ENCODE assay signal across 9 mouse cellular contexts in the genomic region with DNA sequence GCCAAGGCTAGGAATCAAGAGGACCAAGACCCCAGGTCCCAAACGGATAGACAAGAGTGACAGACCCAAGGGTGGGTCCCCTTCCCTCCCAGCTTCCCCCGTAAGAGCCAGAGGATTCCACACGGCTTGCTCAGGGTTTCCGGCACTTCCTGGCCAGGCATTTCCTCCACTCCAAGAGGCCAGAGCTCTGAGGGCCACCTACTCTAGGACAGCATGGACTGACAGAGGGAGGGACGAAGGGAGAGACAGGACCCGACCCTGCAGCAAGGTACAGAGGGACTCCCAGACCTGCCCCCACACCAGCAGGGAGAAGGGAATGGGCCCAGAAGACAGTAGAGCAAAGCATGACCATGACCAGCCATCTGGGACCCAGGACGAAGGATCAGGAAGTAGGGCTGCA. TPM values are rescaled to one million over a fixed set of nuclear protein-coding genes. Genes with fewer than 3 reads are reported as not detected.
DNase-seq lines count a peak whose midpoint lies in the region; ATAC-seq lines count a peak whose summit lies in the region.
"Had no signal": no experiment of that assay in that cellular context is flagged by ENCODE, and none has a peak within 500 bp of the region (broad histone marks: within the 10 kb centered on the region; RNA-seq: fewer than 3 reads in every experiment).

No protein-coding gene starts in this region.

- peaks cover 95% of the 10 kb centered on the region for H3K4me1 ChIP-seq in midbrain, embryonic 10.5 days
- peaks cover 77% of the 10 kb centered on the region for H3K4me1 ChIP-seq in midbrain, embryonic 11.5 days (ENCODE audit: control insufficient read depth, insufficient read depth, low read length)
- H3K4me1 ChIP-seq in hindbrain, embryonic 13.5 days (replicated peaks), result peaks cover 97% of the 10 kb centered on the region

- H3K4me3 ChIP-seq in midbrain, embryonic 10.5 days, result peak overlapping the region; percentile 16; the same call in 1 of the 2 replicates
- no peak overlapping the region for H3K4me3 ChIP-seq in midbrain, embryonic 11.5 days (ENCODE audit: low read depth, low read length)
- no peak overlapping the region for H3K4me3 ChIP-seq in hindbrain, embryonic 13.5 days

- peak; percentile 98 for DNase-seq in heart, adult 11 months
- no peak for DNase-seq in heart, postnatal 4 days
- DNase-seq in midbrain, embryonic 10.5 days (ENCODE audit: low spot score), result no peak
- DNase-seq in midbrain, embryonic 11.5 days (ENCODE audit: low spot score, missing footprints), result no peak
- DNase-seq in retina, embryonic 14.5 days (ENCODE audit: low spot score), result peak; percentile 11
- DNase-seq in thymus, postnatal 36 days, result no peak
- no peak for DNase-seq in layer of hippocampus, adult 9-11 months
- DNase-seq: adrenal gland, adult 2 months had no signal

- H3K27me3 ChIP-seq in midbrain, embryonic 10.5 days (ENCODE audit: low read depth, poor library complexity, severe bottlenecking), result no peaks in the 10 kb centered on the region
- H3K27me3 ChIP-seq in midbrain, embryonic 11.5 days (ENCODE audit: control insufficient read depth, insufficient read depth, low read length), result no peaks in the 10 kb centered on the region
- H3K27me3 ChIP-seq in hindbrain, embryonic 13.5 days, result no peaks in the 10 kb centered on the region

- no peak for ATAC-seq in midbrain, embryonic 11.5 days (ENCODE audit: low FRiP score)
- ATAC-seq in hindbrain, embryonic 13.5 days (ENCODE audit: low FRiP score), result no peak

- no peak overlapping the region for H3K4me2 ChIP-seq in midbrain, embryonic 11.5 days
- H3K4me2 ChIP-seq in hindbrain, embryonic 13.5 days, result no peak overlapping the region

- H3K9me3 ChIP-seq in midbrain, embryonic 10.5 days (replicated peaks), result no peaks in the 10 kb centered on the region
- no peaks in the 10 kb centered on the region for H3K9me3 ChIP-seq in midbrain, embryonic 11.5 days (ENCODE audit: control insufficient read depth, low read length)
- no peaks in the 10 kb centered on the region for H3K9me3 ChIP-seq in hindbrain, embryonic 13.5 days

- 79% methylated on average over 7 of the region's 7 CpGs for WGBS in midbrain, embryonic 10.5 days
- 86% methylated on average over 7 of the region's 7 CpGs for WGBS in midbrain, embryonic 11.5 days
- WGBS in hindbrain, embryonic 13.5 days, result 80% methylated on average over 7 of the region's 7 CpGs

- H3K9ac ChIP-seq in midbrain, embryonic 11.5 days (ENCODE audit: low read length), result no peak overlapping the region
- no peak overlapping the region for H3K9ac ChIP-seq in hindbrain, embryonic 13.5 days

- peaks cover 38% of the 10 kb centered on the region for H3K36me3 ChIP-seq in midbrain, embryonic 10.5 days
- 0 out of 2 replicates have a peak, but pooled peaks cover 3% of the 10 kb centered on the region for H3K36me3 ChIP-seq in midbrain, embryonic 11.5 days (ENCODE audit: control insufficient read depth, insufficient read depth, low read length)
- no peaks in the 10 kb centered on the region for H3K36me3 ChIP-seq in hindbrain, embryonic 13.5 days

- H3K27ac ChIP-seq in midbrain, embryonic 10.5 days (replicated peaks), result peak overlapping the region; percentile 92
- no peak overlapping the region for H3K27ac ChIP-seq in midbrain, embryonic 11.5 days (ENCODE audit: low read depth, low read length)
- peak overlapping the region; percentile 94 for H3K27ac ChIP-seq in hindbrain, embryonic 13.5 days

RNA-seq across cellular contexts. Expression of a gene that starts 7.6 kb away (rescaled TPM):
- 10 to 100 TPM; 35.2 to 37.2 TPM for total RNA-seq in heart, postnatal 4 days (2021)
- polyA plus RNA-seq in midbrain, embryonic 10.5 days (2016; fragmentation: Nextera tagmentation; extraction: Ambion mirVana), result 12.1 and 15.5 TPM in 2 replicates
- polyA plus RNA-seq in midbrain, embryonic 11.5 days (2014; fragmentation: Nextera tagmentation; extraction: Ambion mirVana), result 19.2 and 20.4 TPM in 2 replicates
- 17.3 and 17.7 TPM in 2 replicates for polyA plus RNA-seq in hindbrain, embryonic 13.5 days (2015; fragmentation: Nextera tagmentation; extraction: Ambion mirVana)

RNA-seq across cellular contexts. Expression of a gene that starts 38.4 kb away (rescaled TPM):
- 1 to 10 TPM; 2.5 to 2.8 TPM for total RNA-seq in heart, postnatal 4 days (2021)
- 3.7 and 5.1 TPM in 2 replicates for polyA plus RNA-seq in midbrain, embryonic 10.5 days (2016; fragmentation: Nextera tagmentation; extraction: Ambion mirVana)
- 2.7 and 3.5 TPM in 2 replicates for polyA plus RNA-seq in midbrain, embryonic 11.5 days (2014; fragmentation: Nextera tagmentation; extraction: Ambion mirVana)
- 1.5 and 1.6 TPM in 2 replicates for polyA plus RNA-seq in hindbrain, embryonic 13.5 days (2015; fragmentation: Nextera tagmentation; extraction: Ambion mirVana)

Comparison
In these comparisons a context has a peak if more than half of its experiments do, and no peak if none do; other contexts are left out.
1. DNase-seq: peak in heart, adult 11 months (single experiment) and retina, embryonic 14.5 days (single experiment); none in heart, postnatal 4 days (single experiment), midbrain, embryonic 10.5 days (single experiment), midbrain, embryonic 11.5 days (single experiment), thymus, postnatal 36 days (0 of 2) and layer of hippocampus, adult 9-11 months (single experiment).